Mouse (Mus musculus): ENCODE data around the gene Smim11. TPM values are rescaled to one million over a fixed set of nuclear protein-coding genes. Genes with fewer than 3 reads are reported as not detected.

Smim11 gene
- polyA plus RNA-seq, 1 experiment: 4.7 TPM

DNA sequence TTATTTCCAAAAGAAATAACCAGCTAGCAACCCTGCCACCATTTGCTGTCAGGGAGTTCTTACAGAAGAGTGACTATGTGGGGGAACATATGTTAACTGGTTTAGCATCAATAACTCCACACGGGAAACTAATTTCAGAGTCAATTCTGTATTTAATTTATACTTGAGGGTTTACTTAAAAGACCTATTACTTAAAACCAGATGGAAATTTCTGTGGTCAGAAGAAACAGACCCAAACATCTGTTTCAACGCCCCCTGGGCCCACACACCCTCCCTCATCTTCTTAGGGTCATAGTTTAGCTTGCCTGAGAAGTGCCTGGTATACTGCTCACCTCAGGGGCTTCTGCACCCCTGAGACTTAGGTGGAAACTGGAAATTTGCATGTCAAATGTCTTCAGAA is 52.8 kb downstream of the Smim11 start:
- H3K27me3 ChIP-seq (ENCODE audit: control insufficient read depth, insufficient read depth, low read length): no peaks in the 10 kb centered on the region
- H3K36me3 ChIP-seq (ENCODE audit: control insufficient read depth, insufficient read depth, low read length): no peaks in the 10 kb centered on the region
- H3K4me3 ChIP-seq (ENCODE audit: control insufficient read depth, low read depth, low read length): no peak overlapping the region
- TF ChIP-seq POLR2A (IDR thresholded peaks at IDR 0.05; ENCODE audit: control insufficient read depth, low read depth, low read length): no peak
- TF ChIP-seq CTCF (IDR thresholded peaks at IDR 0.05; ENCODE audit: control insufficient read depth, insufficient read depth, insufficient replicate concordance, low read depth, low read length): no peak
- H3K27ac ChIP-seq (ENCODE audit: control insufficient read depth, insufficient read depth, low read depth, low read length): no peak overlapping the region
- peaks cover 3% of the 10 kb centered on the region for H3K4me1 ChIP-seq (ENCODE audit: control insufficient read depth, insufficient read depth, low read length)

DNA sequence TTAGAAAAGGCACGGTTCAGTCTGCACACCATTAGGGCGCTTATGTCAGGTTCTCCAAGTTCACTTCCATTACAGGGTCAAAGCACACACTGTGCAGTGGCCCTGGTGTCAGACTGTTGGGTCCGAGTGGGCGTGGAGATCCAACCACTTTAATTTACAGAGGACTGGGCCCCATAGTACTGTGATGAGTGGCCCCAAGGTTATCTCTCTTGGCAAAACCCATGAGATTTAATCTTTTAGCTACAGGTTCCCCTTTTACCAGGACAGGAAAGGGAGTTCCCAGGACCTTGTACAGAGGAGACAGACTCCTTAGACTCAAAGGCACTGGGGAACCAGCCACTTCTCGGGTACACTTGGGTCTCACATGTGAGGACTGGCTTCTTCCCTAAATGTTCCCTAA is 54.3 kb downstream of the Smim11 start:
- H3K4me1 ChIP-seq (ENCODE audit: control insufficient read depth, insufficient read depth, low read length): peaks cover 3% of the 10 kb centered on the region
- H3K27me3 ChIP-seq (ENCODE audit: control insufficient read depth, insufficient read depth, low read length): no peaks in the 10 kb centered on the region
- no peak overlapping the region for H3K27ac ChIP-seq (ENCODE audit: control insufficient read depth, insufficient read depth, low read depth, low read length)
- no peaks in the 10 kb centered on the region for H3K36me3 ChIP-seq (ENCODE audit: control insufficient read depth, insufficient read depth, low read length)
- no peak overlapping the region for H3K4me3 ChIP-seq (ENCODE audit: control insufficient read depth, low read depth, low read length)
- TF ChIP-seq POLR2A (IDR thresholded peaks at IDR 0.05; ENCODE audit: control insufficient read depth, low read depth, low read length) (no peak), CTCF (IDR thresholded peaks at IDR 0.05; ENCODE audit: control insufficient read depth, insufficient read depth, insufficient replicate concordance, low read depth, low read length) (no peak)

GRCm38 (mm10) chr16:92355982-92356381 is 54.9 kb downstream of the Smim11 start:
- Histone ChIP-seq H3K27ac (ENCODE audit: control insufficient read depth, insufficient read depth, low read depth, low read length) (no peak overlapping the region), H3K36me3 (ENCODE audit: control insufficient read depth, insufficient read depth, low read length) (no peaks in the 10 kb centered on the region), H3K4me3 (ENCODE audit: control insufficient read depth, low read depth, low read length) (no peak overlapping the region), H3K4me1 (ENCODE audit: control insufficient read depth, insufficient read depth, low read length) (peaks cover 3% of the 10 kb centered on the region), H3K27me3 (ENCODE audit: control insufficient read depth, insufficient read depth, low read length) (no peaks in the 10 kb centered on the region)
- no peak for TF ChIP-seq CTCF (IDR thresholded peaks at IDR 0.05; ENCODE audit: control insufficient read depth, insufficient read depth, insufficient replicate concordance, low read depth, low read length)
- TF ChIP-seq POLR2A (IDR thresholded peaks at IDR 0.05; ENCODE audit: control insufficient read depth, low read depth, low read length): no peak

DNA sequence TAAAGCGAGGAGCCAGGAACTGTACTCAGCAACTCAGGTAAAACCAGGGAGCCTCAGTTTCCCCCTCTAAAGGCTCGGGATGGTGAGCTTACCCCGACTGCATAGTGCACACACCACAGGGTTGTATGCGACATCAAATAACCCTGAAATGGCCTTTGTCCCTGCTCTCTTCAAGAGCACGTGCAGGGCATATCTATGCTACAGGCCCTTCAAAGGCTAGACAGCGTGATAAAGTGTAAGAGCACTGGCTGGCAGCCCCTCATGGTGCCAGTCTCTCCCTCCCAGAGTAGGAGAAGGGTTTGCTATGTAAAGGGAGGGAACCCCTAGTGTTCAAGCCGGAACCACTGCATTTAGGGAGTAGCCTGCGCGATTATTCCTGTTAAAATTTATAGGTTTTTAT is 55.9 kb downstream of the Smim11 start:
- H3K27ac ChIP-seq (ENCODE audit: control insufficient read depth, insufficient read depth, low read depth, low read length): no peak overlapping the region

DNA sequence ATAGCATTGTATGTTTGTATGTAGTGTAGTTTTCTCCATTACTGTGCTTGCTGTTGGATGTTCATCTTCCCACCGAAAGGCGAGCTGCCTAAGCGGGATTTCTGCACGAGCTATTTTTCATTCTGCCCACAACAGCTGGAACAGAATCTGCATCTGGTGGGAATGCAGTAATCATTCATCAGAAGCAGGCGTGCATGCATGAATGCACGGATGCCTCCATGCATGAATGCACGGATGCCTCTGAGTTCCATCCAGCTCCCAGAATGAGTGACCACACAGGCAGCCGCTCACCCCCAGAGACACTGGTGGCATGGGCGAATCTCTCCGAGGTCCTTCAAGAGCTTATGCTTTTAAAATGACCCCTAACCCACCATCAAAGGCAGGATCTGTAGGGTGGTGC is 56.5 kb downstream of the Smim11 start:
- no peak for TF ChIP-seq POLR2A (IDR thresholded peaks at IDR 0.05; ENCODE audit: control insufficient read depth, low read depth, low read length)
- TF ChIP-seq CTCF (IDR thresholded peaks at IDR 0.05; ENCODE audit: control insufficient read depth, insufficient read depth, insufficient replicate concordance, low read depth, low read length): no peak
- Histone ChIP-seq H3K4me1 (ENCODE audit: control insufficient read depth, insufficient read depth, low read length) (peaks cover 3% of the 10 kb centered on the region), H3K27me3 (ENCODE audit: control insufficient read depth, insufficient read depth, low read length) (no peaks in the 10 kb centered on the region), H3K4me3 (ENCODE audit: control insufficient read depth, low read depth, low read length) (no peak overlapping the region), H3K36me3 (ENCODE audit: control insufficient read depth, insufficient read depth, low read length) (no peaks in the 10 kb centered on the region), H3K27ac (ENCODE audit: control insufficient read depth, insufficient read depth, low read depth, low read length) (no peak overlapping the region)

More for the DNA sequence above, 55.9 kb downstream of the Smim11 start:
- H3K4me3 ChIP-seq (ENCODE audit: control insufficient read depth, low read depth, low read length): no peak overlapping the region
- peaks cover 3% of the 10 kb centered on the region for H3K4me1 ChIP-seq (ENCODE audit: control insufficient read depth, insufficient read depth, low read length)
- TF ChIP-seq POLR2A (IDR thresholded peaks at IDR 0.05; ENCODE audit: control insufficient read depth, low read depth, low read length): no peak
- TF ChIP-seq CTCF (IDR thresholded peaks at IDR 0.05; ENCODE audit: control insufficient read depth, insufficient read depth, insufficient replicate concordance, low read depth, low read length): no peak
- H3K36me3 ChIP-seq (ENCODE audit: control insufficient read depth, insufficient read depth, low read length): no peaks in the 10 kb centered on the region
- no peaks in the 10 kb centered on the region for H3K27me3 ChIP-seq (ENCODE audit: control insufficient read depth, insufficient read depth, low read length)

DNA sequence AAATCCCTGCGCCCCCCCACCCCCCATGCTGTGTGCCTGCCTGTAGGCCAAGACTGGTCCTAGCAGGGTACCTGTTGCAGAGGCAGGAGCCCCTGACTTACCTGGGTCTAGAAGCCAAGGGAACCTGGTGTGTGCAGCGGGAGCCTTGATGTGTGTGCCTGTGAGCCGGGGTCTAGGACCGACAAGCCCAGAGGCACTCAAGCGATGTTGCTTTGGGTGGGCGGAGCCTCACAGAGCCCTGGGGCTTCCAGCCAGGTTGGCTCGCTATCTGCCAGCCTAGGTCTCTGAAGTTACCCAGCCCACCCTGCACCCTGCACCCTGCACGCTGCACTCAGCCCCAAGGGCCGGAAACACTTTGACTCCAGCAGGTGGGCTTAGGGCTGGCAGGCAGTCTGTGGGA is 57.6 kb downstream of the Smim11 start:
- TF ChIP-seq POLR2A (IDR thresholded peaks at IDR 0.05; ENCODE audit: control insufficient read depth, low read depth, low read length): no peak
- TF ChIP-seq CTCF (IDR thresholded peaks at IDR 0.05; ENCODE audit: control insufficient read depth, insufficient read depth, insufficient replicate concordance, low read depth, low read length): no peak
- Histone ChIP-seq H3K4me1 (ENCODE audit: control insufficient read depth, insufficient read depth, low read length) (peaks cover 3% of the 10 kb centered on the region), H3K27me3 (ENCODE audit: control insufficient read depth, insufficient read depth, low read length) (no peaks in the 10 kb centered on the region), H3K36me3 (ENCODE audit: control insufficient read depth, insufficient read depth, low read length) (no peaks in the 10 kb centered on the region), H3K27ac (ENCODE audit: control insufficient read depth, insufficient read depth, low read depth, low read length) (no peak overlapping the region), H3K4me3 (ENCODE audit: control insufficient read depth, low read depth, low read length) (no peak overlapping the region)

- no peak for TF ChIP-seq CTCF (IDR thresholded peaks at IDR 0.05; ENCODE audit: control insufficient read depth, insufficient read depth, insufficient replicate concordance, low read depth, low read length)
- no peak for TF ChIP-seq POLR2A (IDR thresholded peaks at IDR 0.05; ENCODE audit: control insufficient read depth, low read depth, low read length)
- H3K4me3 ChIP-seq (ENCODE audit: control insufficient read depth, low read depth, low read length): no peak within 1 kb of the TSS
- no peaks in the 10 kb centered on the region for H3K27me3 ChIP-seq (ENCODE audit: control insufficient read depth, insufficient read depth, low read length)
- no peak within 1 kb of the TSS for H3K27ac ChIP-seq (ENCODE audit: control insufficient read depth, insufficient read depth, low read depth, low read length)
- H3K36me3 ChIP-seq (ENCODE audit: control insufficient read depth, insufficient read depth, low read length): no peaks in the 10 kb centered on the region
- H3K4me1 ChIP-seq (ENCODE audit: control insufficient read depth, insufficient read depth, low read length): peaks cover 3% of the 10 kb centered on the region
These were observed 58.1 kb downstream of the Smim11 start, which contains the start of gene Kcne1 for GRCm38 (mm10) chr16:92359229-92359628. TSS of gene Kcne1 (minus strand) at chr16:92359468.

GRCm38 (mm10) chr16:92360711-92361110 is 59.6 kb downstream of the Smim11 start:
- no peaks in the 10 kb centered on the region for H3K36me3 ChIP-seq (ENCODE audit: control insufficient read depth, insufficient read depth, low read length)
- TF ChIP-seq CTCF (IDR thresholded peaks at IDR 0.05; ENCODE audit: control insufficient read depth, insufficient read depth, insufficient replicate concordance, low read depth, low read length): no peak
- TF ChIP-seq POLR2A (IDR thresholded peaks at IDR 0.05; ENCODE audit: control insufficient read depth, low read depth, low read length): no peak
- peaks cover 3% of the 10 kb centered on the region for H3K4me1 ChIP-seq (ENCODE audit: control insufficient read depth, insufficient read depth, low read length)
- no peaks in the 10 kb centered on the region for H3K27me3 ChIP-seq (ENCODE audit: control insufficient read depth, insufficient read depth, low read length)
- H3K4me3 ChIP-seq (ENCODE audit: control insufficient read depth, low read depth, low read length): no peak overlapping the region
- H3K27ac ChIP-seq (ENCODE audit: control insufficient read depth, insufficient read depth, low read depth, low read length): no peak overlapping the region

Other genes starting within 250 kb of the Smim11 start
- gene Mrps6, start 243.0 kb upstream of the Smim11 start, polyA plus RNA-seq (2012; rRNA removed): 19.2 and 22.9 TPM in 2 replicates
- gene Gm49711, start 243.0 kb upstream of the Smim11 start, polyA plus RNA-seq (2012; rRNA removed): not detected in 2 replicates
- 2.1 and 3.9 TPM in 2 replicates for gene Slc5a3, start 243.0 kb upstream of the Smim11 start, polyA plus RNA-seq (2012; rRNA removed)
- gene Kcne2, start 8.9 kb upstream of the Smim11 start, polyA plus RNA-seq (2012; rRNA removed): 0.11 and 0.16 TPM in 2 replicates
- gene Fam243, start 20.2 kb downstream of the Smim11 start, polyA plus RNA-seq (2012; rRNA removed): 102 and 108 TPM in 2 replicates
- gene Kcne1, start 58.2 kb downstream of the Smim11 start, polyA plus RNA-seq (2012; rRNA removed): 0.32 and 0.49 TPM in 2 replicates
- 10.0 and 11.6 TPM in 2 replicates for gene Rcan1, start 169.6 kb downstream of the Smim11 start, polyA plus RNA-seq (2012; rRNA removed)
- gene Clic6, start 184.4 kb downstream of the Smim11 start, polyA plus RNA-seq (2012; rRNA removed): 1.1 and 1.2 TPM in 2 replicates